Mouse (Mus musculus): ENCODE measurements around the gene Ywhab.

Gene Ywhab

DNA sequence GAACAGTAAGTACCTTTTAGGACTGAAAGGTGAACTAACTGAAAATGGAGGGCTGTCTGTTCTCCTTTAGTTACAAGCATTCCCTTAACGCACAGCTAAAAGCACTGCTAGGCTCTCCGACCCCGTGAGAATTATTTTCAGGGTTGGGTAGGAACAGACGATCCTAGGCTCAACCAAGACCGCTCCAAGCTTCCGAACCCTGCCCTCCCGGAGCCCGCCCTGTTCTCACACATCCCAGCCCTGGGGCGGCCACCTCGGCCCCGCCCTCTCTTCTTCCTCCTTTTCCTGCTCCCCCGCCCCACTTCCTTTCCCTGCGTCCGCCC, at the start of gene Ywhab:
Gene Ywhab, plus strand, starts transcription at position 307 of the 323 bp plus-strand sequence.
- no peak for DNase-seq (ENCODE audit: low spot score in 2 of 2)

- no peak for DNase-seq (ENCODE audit: low spot score in 2 of 2)
These were observed 48.5 kb upstream of the Ywhab start for GRCm38 (mm10) chr2:163946221-163946620.

GRCm38 (mm10) chr2:163947976-163948375, 46.8 kb upstream of the Ywhab start:
- no peak for DNase-seq (ENCODE audit: low spot score in 2 of 2)

- DNase-seq (ENCODE audit: low spot score in 2 of 2), result peak; percentile 30 to 56
These were observed 43.0 kb upstream of the Ywhab start for GRCm38 (mm10) chr2:163951770-163952169.

DNA sequence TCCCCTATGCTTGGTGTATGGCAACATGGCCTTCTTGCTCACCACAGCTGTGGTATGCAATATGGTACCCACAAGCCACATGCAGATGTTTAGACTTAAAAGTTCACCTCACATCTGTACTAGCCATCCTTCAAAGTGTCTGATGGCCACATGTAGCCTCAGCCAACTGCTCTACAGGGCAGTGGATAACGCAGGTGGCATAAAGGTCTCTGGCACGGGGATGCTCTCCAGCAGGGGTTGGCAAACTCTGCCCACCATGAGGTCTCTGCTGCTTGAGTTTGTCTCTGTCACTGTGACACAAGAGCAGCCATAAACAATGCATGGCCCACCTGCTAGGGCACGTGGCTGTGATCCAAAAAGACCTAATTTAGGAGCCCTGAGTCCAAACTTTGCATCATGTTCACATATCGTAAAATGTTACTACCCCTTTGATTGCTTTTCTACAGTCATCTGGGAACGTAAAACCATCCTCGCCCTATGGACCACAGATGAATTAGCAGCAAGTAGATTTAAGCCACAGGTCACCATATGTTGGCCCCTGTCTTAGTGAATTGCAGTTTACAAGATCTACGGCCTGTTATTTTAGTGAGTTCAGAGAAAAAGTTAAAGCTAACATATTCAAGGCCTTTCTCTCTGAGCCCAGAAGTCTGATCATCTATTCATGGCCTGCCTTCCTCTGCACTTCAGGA, 41.0 kb upstream of the Ywhab start:
- DNase-seq (ENCODE audit: low spot score in 2 of 2), result no peak

GRCm38 (mm10) chr2:163964606-163965560, 29.9 kb upstream of the Ywhab start:
- DNase-seq (ENCODE audit: low spot score in 2 of 2), result no peak

DNA sequence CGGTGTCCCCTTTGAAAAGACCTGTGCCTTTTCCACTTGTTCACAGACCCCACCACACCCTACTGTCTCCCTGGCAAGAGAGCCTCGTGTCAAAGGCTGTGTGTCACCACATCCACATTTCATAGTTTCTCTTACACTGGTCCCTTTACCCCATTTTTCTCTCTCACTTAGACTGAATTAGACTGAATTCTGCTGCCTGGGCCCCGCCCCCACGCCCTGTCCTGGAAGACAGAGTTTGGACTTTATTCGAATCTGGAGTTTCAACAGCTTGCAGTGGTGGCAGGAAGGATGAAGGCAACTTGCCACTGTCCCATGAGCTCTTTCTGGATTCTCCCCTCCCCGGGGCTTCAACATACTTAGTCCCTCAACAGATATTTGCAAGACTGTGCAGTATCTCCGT, 29.1 kb upstream of the Ywhab start:
- DNase-seq (ENCODE audit: low spot score in 2 of 2), result peak in 1 of 2 experiments; percentile 18

DNA sequence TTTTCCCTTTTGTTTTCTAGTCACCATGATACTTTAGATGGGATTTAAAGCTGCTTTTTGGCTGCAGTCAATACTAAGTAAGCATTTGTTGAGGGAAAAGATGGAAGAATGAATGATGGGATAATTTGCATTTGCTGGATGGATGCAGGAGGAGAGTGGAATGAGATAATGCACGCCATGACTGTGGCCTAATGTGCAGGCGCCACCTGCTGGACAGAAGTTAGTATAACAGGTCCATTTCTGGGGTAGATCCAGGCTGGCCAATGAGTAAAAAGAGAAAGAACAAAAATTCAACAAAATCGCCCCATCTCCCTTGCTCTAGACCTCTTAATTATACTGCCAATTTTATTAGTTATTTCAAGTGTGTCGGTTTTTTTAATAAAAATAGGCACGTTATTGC, 26.2 kb upstream of the Ywhab start:
- peak; percentile 30 to 51 for DNase-seq (ENCODE audit: low spot score in 2 of 2)

GRCm38 (mm10) chr2:163970326-163970725, 24.4 kb upstream of the Ywhab start:
- DNase-seq (ENCODE audit: low spot score in 2 of 2), result no peak

DNA sequence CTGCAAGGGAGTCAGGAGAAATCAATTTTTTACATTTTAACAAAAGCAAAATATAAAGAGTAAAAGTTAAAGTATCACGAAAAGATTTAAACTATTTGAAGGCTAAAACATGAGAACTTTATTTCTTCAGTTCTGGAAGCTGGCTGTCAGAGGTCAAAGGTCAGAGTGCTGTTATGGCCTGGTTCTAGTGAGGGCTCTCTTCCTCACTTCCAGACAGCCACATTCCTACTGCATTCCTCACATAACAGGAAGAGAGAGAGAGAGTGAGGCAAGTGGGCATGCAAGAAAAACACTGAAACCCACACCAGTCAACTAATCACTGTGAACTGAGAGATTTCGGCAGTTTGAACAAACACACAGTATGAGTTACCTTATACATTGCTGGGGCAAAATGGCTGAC, 20.7 kb upstream of the Ywhab start:
- DNase-seq (ENCODE audit: low spot score in 2 of 2), result no peak

DNA sequence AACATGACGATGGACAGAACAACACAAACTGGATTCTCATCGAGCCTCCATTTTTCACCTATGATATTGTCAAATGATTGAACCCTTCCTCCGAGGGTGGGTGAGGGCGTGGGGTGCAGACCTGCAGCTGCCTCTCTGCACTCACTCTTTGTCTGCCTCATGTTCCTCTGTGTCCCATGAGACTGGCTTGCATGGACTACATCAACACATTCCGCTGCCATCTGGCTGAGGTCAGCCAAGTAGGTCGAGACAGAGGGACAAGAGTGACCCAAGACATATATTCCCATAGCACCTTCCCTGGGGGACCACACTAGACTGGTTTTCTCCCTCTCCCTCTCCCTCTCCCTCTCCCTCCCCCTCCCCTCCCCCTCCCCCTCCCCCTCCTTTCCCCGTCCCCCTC, 18.3 kb upstream of the Ywhab start:
- peak in 1 of 2 experiments; percentile 35 for DNase-seq (ENCODE audit: low spot score in 2 of 2)

- DNase-seq (ENCODE audit: low spot score in 2 of 2), result no peak
These were observed 7.5 kb upstream of the Ywhab start for GRCm38 (mm10) chr2:163987233-163987632.

- DNase-seq (ENCODE audit: low spot score in 2 of 2), result no peak
These were observed 1.9 kb upstream of the Ywhab start for GRCm38 (mm10) chr2:163992871-163993270.

DNA sequence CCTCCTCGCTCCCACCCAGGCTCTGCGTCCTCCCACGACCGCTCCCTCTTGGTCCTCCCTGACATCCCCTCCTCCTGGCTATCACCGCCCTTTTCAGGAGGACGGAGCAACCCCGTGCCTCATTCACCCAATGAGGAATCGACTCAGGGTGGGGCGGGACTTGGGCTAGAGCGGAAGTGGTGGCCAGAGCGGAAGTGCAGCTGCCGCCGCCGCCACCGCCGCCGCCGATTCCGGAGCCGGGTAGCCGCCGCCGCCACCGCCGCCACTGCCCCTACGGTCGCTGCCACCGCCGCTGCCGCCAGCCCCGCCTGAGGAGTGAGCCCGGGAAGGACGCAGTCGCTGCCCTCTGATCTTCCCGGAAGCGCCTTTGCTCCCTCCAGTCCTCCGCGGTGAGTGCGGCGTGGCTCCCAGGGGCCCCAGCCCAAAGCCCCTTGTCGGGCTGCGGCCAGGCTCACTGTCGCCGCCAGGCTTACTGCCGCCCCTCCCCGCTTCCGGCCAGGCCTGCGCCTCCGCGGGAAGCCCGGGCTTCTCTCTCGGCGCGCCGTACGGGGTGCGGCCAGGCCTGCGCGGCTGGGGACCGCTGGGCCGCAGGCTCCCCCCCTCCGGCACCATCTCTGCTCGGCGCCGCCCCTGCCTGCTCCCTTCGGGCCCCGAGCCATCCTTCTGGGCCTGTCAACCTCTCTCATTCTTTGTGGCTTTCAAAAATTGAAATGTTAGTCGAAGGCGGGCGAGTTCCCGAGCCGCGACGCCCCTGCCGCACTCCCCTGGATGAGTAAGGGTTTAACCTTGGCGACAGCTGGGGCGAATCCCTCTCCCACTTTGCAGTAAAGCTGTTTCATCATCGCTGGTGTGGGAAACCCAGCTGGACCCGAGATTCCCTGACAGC, 460 bp downstream of the Ywhab start:
- peak; percentile 88 to 95 for DNase-seq (ENCODE audit: low spot score in 2 of 2)

- no peak for DNase-seq (ENCODE audit: low spot score in 2 of 2)
These were observed 1.5 kb downstream of the Ywhab start for GRCm38 (mm10) chr2:163996275-163996674.

DNA sequence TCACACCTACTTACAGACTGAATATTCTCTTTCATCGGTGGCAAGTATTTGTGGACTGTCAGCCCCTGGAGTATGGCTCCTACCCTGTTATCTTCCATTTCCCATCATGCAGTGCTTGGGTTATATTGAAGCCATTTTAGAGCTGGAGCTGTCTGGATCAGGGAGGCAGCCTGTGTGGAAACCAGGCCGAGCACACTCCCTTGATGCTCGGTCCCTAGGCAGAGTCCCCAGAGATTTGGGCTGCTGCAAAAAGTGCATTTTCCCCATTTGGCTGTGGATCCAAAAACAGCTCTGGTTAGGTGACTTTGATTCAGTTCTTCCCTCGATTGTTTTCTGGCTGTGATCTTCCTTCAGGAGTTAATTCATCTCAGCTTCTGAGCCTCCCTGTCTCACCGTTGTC, 2.1 kb downstream of the Ywhab start:
- no peak for DNase-seq (ENCODE audit: low spot score in 2 of 2)

DNA sequence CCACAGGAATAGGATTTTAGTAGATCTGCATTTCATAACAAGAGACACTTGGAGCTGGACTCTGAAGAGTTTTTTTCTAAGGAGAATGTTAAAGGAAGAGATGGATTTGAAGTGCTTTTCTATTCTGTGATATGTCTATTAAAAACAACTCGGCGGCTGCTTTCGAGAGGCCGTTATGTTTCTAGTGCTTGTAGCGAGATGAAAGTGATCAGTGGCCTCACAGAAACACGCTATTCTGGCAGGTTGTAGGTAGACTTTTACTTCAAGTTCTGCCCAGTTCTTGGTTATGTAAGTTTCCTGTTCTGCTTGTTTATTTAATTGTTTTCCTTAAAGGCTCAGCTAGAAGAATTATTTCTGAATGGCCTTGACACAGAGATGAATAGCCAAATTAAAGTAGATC, 4.2 kb downstream of the Ywhab start:
- no peak for DNase-seq (ENCODE audit: low spot score in 2 of 2)

GRCm38 (mm10) chr2:164002637-164003036, 7.9 kb downstream of the Ywhab start:
- no peak for DNase-seq (ENCODE audit: low spot score in 2 of 2)

DNA sequence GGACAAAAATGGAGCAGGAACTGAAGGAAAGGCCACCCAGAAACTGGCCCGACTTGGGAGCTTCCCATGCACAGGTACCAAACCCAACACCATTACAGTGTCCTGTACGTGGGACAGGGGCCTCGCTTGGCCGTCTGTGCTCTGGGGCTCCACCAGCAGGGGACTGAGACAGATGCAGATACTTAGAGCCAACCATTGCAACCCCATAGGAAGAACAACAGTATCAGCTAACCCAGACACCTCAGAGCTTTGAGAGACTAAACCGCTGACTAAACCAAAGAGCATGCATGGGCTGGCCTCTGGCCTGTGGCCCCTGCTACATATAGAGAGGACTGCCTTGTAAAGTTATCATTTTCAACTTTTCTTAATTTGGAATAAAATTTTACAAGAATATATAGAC, 9.7 kb downstream of the Ywhab start:
- DNase-seq (ENCODE audit: low spot score in 2 of 2), result no peak

DNA sequence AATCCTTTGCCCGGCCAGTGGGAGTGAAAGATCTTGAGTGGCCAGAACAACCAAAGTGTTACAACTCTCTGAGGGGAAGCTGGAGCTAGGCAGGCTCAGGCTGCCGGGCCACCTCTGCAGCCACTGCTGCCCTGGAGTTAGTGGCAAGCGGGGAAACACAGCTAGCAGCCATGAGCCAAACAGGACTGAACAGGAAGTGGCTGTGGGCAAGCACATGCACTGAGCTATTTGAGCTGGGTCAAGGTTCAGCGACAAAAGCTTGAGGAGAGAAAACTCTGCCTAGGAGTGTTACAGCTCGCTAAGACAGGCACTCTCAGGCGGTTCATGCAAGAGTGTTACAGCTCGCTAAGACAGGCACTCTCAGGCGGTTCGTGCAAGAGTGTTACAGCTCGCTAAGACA, 12.2 kb downstream of the Ywhab start:
- peak; percentile 55 to 57 for DNase-seq (ENCODE audit: low spot score in 2 of 2)

DNA sequence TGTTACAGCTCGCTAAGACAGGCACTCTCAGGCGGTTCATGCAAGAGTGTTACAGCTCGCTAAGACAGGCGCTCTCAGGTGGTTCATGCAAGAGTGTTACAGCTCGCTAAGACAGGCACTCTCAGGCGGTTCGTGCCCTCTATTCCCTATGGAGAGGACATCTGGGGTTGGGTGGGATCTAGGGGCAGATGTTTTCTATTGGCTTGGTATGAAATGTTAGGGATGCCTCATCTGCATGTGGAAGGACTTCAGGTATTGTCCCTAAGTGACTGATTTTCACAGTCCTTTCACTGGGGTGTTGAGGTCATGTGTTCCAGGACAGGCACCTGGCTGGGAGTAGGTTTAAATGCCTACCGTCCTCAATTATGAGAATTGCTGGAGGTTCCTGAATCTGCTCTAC, 12.8 kb downstream of the Ywhab start:
- no peak for DNase-seq (ENCODE audit: low spot score in 2 of 2)

DNA sequence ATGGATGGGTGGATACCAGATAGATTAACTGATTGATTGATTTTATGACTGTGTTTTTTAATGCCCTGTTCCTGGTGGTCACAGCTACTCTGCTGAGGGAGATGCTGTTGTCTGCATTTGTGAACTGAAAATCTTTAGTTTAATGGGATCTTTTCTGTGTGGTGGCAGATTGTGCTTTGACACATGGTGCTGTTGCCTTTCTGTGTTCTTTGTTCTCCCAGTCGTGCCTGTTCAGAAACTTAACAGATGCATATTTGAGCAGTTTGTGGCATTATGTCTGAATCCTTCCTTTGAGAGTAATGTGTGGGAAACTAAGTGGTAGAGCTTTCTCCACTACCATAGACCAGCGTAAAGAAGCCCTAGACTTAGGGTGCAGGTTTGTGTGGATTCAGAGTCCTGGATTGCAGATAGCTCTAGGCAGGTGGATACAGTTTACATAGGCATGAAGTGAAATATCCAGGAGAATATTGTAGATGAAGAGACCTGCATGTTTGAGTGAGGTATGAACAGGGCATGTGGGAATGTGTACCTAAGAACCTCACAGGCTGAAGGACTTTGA, 13.3 kb downstream of the Ywhab start:
- no peak for DNase-seq (ENCODE audit: low spot score in 2 of 2)

All from urinary bladder, postnatal 36 days (tissue).